16 mouse cellular contexts compared by ENCODE assay signal in the genomic region with DNA sequence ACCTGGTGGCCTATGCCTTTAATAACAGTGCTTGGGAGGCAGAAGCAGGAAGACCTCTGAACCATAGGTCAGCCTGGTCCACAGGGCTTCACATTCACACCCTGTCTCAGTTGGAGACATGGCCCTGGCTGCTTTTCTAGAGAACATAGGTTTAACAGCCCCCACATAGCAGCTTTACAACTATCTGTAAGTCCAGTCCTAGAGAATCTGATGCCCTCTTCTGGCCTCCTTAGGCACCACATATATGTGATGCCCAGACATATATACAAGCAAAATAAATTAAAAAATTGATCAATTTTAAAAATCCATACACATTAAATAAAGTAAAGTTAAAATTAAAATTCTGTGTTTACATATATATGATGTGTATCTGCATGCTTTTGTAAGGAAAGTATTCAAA. TPM values are rescaled to one million over a fixed set of nuclear protein-coding genes. Genes with fewer than 3 reads are reported as not detected.
A peak's percentile ranks its signal among the peaks of the same experiment; 100 is the strongest.
DNase-seq lines count a peak whose midpoint lies in the region; ATAC-seq lines count a peak whose summit lies in the region.
"Had no signal": no experiment of that assay in that cellular context is flagged by ENCODE, and none has a peak within 500 bp of the region (broad histone marks: within the 10 kb centered on the region; RNA-seq: fewer than 3 reads in every experiment).

No protein-coding gene starts in this region.

- no peak overlapping the region for H3K9ac ChIP-seq in hindbrain, embryonic 16.5 days (ENCODE audit: low read depth, low read length)
- no peak overlapping the region for H3K9ac ChIP-seq in hindbrain, embryonic 12.5 days
- H3K9ac ChIP-seq in midbrain, embryonic 11.5 days (ENCODE audit: low read length): no peak overlapping the region
- H3K9ac ChIP-seq in midbrain, embryonic 16.5 days (ENCODE audit: low read depth, low read length): no peak overlapping the region

- no peak overlapping the region for H3K4me2 ChIP-seq in hindbrain, embryonic 16.5 days (ENCODE audit: low read length)
- no peak overlapping the region for H3K4me2 ChIP-seq in hindbrain, embryonic 12.5 days (replicated peaks)
- H3K4me2 ChIP-seq in midbrain, embryonic 11.5 days: no peak overlapping the region
- H3K4me2 ChIP-seq in midbrain, embryonic 16.5 days (ENCODE audit: low read length): no peak overlapping the region
- H3K4me2 ChIP-seq: liver, embryonic 11.5 days had no signal

- H3K4me3 ChIP-seq in hindbrain, embryonic 16.5 days (ENCODE audit: low read length): no peak overlapping the region
- no peak overlapping the region for H3K4me3 ChIP-seq in hindbrain, embryonic 12.5 days
- H3K4me3 ChIP-seq in midbrain, embryonic 11.5 days (ENCODE audit: low read depth, low read length): no peak overlapping the region
- H3K4me3 ChIP-seq in midbrain, embryonic 16.5 days (ENCODE audit: low read depth, low read length): no peak overlapping the region
- H3K4me3 ChIP-seq: embryonic facial prominence, embryonic 10.5 days had no signal

- DNase-seq in cerebellum, postnatal 10 days: peak; percentile 8 to 12
- DNase-seq in cerebellum, adult 11-12 months: no peak
- no peak for DNase-seq in midbrain, embryonic 11.5 days (ENCODE audit: low spot score, missing footprints)
- DNase-seq in urinary bladder, postnatal 14 days (ENCODE audit: low spot score): no peak
- DNase-seq: adrenal gland, postnatal 14 days; gastrocnemius, postnatal 10 days; right cerebral cortex, postnatal 14 days; thymus, postnatal 14 days had no signal

- no peaks in the 10 kb centered on the region for H3K9me3 ChIP-seq in hindbrain, embryonic 16.5 days (ENCODE audit: control insufficient read depth, low read length)
- no peaks in the 10 kb centered on the region for H3K9me3 ChIP-seq in hindbrain, embryonic 12.5 days (replicated peaks)
- no peaks in the 10 kb centered on the region for H3K9me3 ChIP-seq in midbrain, embryonic 11.5 days (ENCODE audit: control insufficient read depth, low read length)
- no peaks in the 10 kb centered on the region for H3K9me3 ChIP-seq in midbrain, embryonic 16.5 days (replicated peaks; ENCODE audit: control insufficient read depth, low read length, poor library complexity, severe bottlenecking)
- H3K9me3 ChIP-seq: embryonic facial prominence, embryonic 10.5 days had no signal

- 0 out of 2 replicates have a peak, but pooled peaks have one; percentile 20 for ATAC-seq in hindbrain, embryonic 16.5 days
- no peak for ATAC-seq in hindbrain, embryonic 12.5 days (ENCODE audit: low FRiP score)
- ATAC-seq in midbrain, embryonic 11.5 days (ENCODE audit: low FRiP score): peak; percentile 52; the same call in 1 of the 2 replicates
- ATAC-seq in midbrain, embryonic 16.5 days: no peak
- peak; percentile 73 for ATAC-seq in megakaryocyte progenitor cell, adult 5-6 weeks (replicated peaks; ENCODE audit: poor library complexity)
- ATAC-seq: inflammation-experienced regulatory T-cells, adult 6 months had no signal

- no peak overlapping the region for H3K27ac ChIP-seq in hindbrain, embryonic 16.5 days (ENCODE audit: low read depth, low read length)
- no peak overlapping the region for H3K27ac ChIP-seq in hindbrain, embryonic 12.5 days
- no peak overlapping the region for H3K27ac ChIP-seq in midbrain, embryonic 11.5 days (ENCODE audit: low read depth, low read length)
- H3K27ac ChIP-seq in midbrain, embryonic 16.5 days (ENCODE audit: low read length): no peak overlapping the region
- H3K27ac ChIP-seq: embryonic facial prominence, embryonic 10.5 days; macrophage had no signal

- H3K4me1 ChIP-seq in hindbrain, embryonic 16.5 days (ENCODE audit: control insufficient read depth, insufficient read depth, low read depth, low read length): no peaks in the 10 kb centered on the region
- no peaks in the 10 kb centered on the region for H3K4me1 ChIP-seq in hindbrain, embryonic 12.5 days
- no peaks in the 10 kb centered on the region for H3K4me1 ChIP-seq in midbrain, embryonic 11.5 days (ENCODE audit: control insufficient read depth, insufficient read depth, low read length)
- H3K4me1 ChIP-seq in midbrain, embryonic 16.5 days (ENCODE audit: control insufficient read depth, insufficient read depth, low read length): no peaks in the 10 kb centered on the region
- H3K4me1 ChIP-seq: embryonic facial prominence, embryonic 10.5 days had no signal

- no peaks in the 10 kb centered on the region for H3K36me3 ChIP-seq in hindbrain, embryonic 16.5 days (ENCODE audit: control insufficient read depth, insufficient read depth, low read length)
- H3K36me3 ChIP-seq in hindbrain, embryonic 12.5 days: no peaks in the 10 kb centered on the region
- no peaks in the 10 kb centered on the region for H3K36me3 ChIP-seq in midbrain, embryonic 11.5 days (ENCODE audit: control insufficient read depth, insufficient read depth, low read length)
- H3K36me3 ChIP-seq in midbrain, embryonic 16.5 days (ENCODE audit: control insufficient read depth, insufficient read depth, low read length): peaks cover 1% of the 10 kb centered on the region; the same call in 1 of the 2 replicates

- no peaks in the 10 kb centered on the region for H3K27me3 ChIP-seq in hindbrain, embryonic 16.5 days (replicated peaks; ENCODE audit: control insufficient read depth, insufficient read depth, low read length)
- H3K27me3 ChIP-seq in hindbrain, embryonic 12.5 days: no peaks in the 10 kb centered on the region
- H3K27me3 ChIP-seq in midbrain, embryonic 11.5 days (ENCODE audit: control insufficient read depth, insufficient read depth, low read length): no peaks in the 10 kb centered on the region
- no peaks in the 10 kb centered on the region for H3K27me3 ChIP-seq in midbrain, embryonic 16.5 days (ENCODE audit: control insufficient read depth, insufficient read depth, low read depth, low read length)

RNA-seq across cellular contexts. Expression of gene Rab28, which starts 10.0 kb away (rescaled TPM):
- polyA plus RNA-seq in hindbrain, embryonic 16.5 days (2015; fragmentation: Nextera tagmentation; extraction: Ambion mirVana): 59.4 and 60.2 TPM in 2 replicates
- polyA plus RNA-seq in hindbrain, embryonic 12.5 days (2016; fragmentation: Nextera tagmentation; extraction: Ambion mirVana): 85.1 and 87.1 TPM in 2 replicates
- 98.2 and 108 TPM in 2 replicates for polyA plus RNA-seq in midbrain, embryonic 11.5 days (2014; fragmentation: Nextera tagmentation; extraction: Ambion mirVana)
- polyA plus RNA-seq in midbrain, embryonic 16.5 days (2015; fragmentation: Nextera tagmentation; extraction: Ambion mirVana): 61.7 and 62.0 TPM in 2 replicates
- total RNA-seq in megakaryocyte progenitor cell, adult 5-6 weeks (2015): 45.8 and 49.3 TPM in 2 replicates
- 40.6 and 44.1 TPM in 2 replicates for total RNA-seq in megakaryocyte progenitor cell, adult 5-6 weeks (2017)

Comparison
In these comparisons a context has a peak if more than half of its experiments do, and no peak if none do; other contexts are left out.
1. DNase-seq: peak in cerebellum, postnatal 10 days (2 of 2); none in cerebellum, adult 11-12 months (single experiment), midbrain, embryonic 11.5 days (single experiment) and urinary bladder, postnatal 14 days (single experiment).
2. ATAC-seq: peak in hindbrain, embryonic 16.5 days (single experiment), midbrain, embryonic 11.5 days (single experiment) and megakaryocyte progenitor cell, adult 5-6 weeks (single experiment); none in hindbrain, embryonic 12.5 days (single experiment) and midbrain, embryonic 16.5 days (single experiment).